Mouse (Mus musculus): ENCODE measurements around the gene Steap3. TPM values are rescaled to one million over a fixed set of nuclear protein-coding genes. Genes with fewer than 3 reads are reported as not detected.
"Not testable (repeated sequence)": the region's sequence is repeated elsewhere in the genome, so short reads cannot be mapped to it uniquely, and the experiment has no call there.

Gene Steap3
- polyA plus RNA-seq, 1 experiment from 2014 or later = 4.4 TPM

DNA sequence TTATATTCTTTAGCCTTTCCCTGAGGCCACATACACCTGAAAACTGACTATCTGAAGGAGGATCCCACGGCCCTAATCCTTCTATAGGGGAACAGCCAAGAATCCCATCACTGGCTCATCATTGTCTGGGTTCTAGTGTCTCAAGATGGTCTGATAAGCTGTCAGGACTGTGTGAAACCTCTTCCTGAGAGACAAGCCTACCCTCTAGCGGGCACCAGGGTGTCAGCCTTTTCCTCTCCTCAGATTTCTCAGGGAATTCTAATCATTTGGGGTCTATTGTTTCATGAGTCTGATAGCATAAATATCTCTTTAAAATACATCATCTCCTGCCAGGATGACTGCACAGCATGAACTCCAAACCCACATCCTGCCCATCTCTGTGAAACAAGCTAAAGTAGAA lies 17.3 kb upstream of the Steap3 start:
- no peak for ATAC-seq
- WGBS = 46% methylated on average over 2 of the region's 2 CpGs

GRCm38 (mm10) chr1:120287679-120288078 lies 15.2 kb upstream of the Steap3 start:
- DNase-seq (ENCODE audit: low spot score) (no peak), ATAC-seq (no peak)
- 44% methylated on average over 4 of the region's 4 CpGs for WGBS

More for the DNA sequence above, 17.3 kb upstream of the Steap3 start:
- Histone ChIP-seq H3K27ac (ENCODE audit: low read length) (no peak overlapping the region), H3K27me3 (replicated peaks; ENCODE audit: insufficient read depth, low read length) (no peaks in the 10 kb centered on the region), H3K9me3 (ENCODE audit: low read length) (no peaks in the 10 kb centered on the region), H3K9ac (replicated peaks; ENCODE audit: low read depth) (no peak overlapping the region), H3K4me3 (ENCODE audit: low read depth, low read length) (no peak overlapping the region), H3K36me3 (ENCODE audit: insufficient read depth, low read length) (no peaks in the 10 kb centered on the region), H3K4me1 (ENCODE audit: insufficient read depth, low read depth, low read length) (no peaks in the 10 kb centered on the region), H3K4me2 (replicated peaks; ENCODE audit: low read depth, low read length) (no peak overlapping the region)
- DNase-seq (ENCODE audit: low spot score) = no peak
- peak; percentile 28 for TF ChIP-seq CTCF (IDR thresholded peaks at IDR 0.05)
- no peak for TF ChIP-seq EP300 (IDR thresholded peaks at IDR 0.05)

DNA sequence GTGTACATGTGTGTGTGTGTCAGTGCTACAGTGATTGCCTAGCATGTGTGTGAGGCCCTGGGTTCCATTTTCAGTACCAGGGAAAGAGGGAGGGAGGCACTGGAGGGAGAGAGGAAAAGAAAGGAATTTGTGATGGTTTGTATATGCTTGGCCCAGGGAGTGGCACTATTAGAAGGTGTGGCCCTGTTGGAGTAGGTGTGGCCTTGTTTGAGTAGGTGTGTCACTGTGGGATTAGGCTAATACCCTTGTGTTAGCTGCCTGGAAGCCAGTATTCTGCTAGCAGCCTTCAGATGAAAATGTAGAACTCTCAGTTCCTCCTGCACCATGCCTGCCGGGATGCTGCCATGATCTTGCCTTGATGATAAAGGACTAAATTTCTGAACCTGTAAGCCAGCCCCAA lies 3.6 kb upstream of the Steap3 start:
- H3K4me2 ChIP-seq (replicated peaks; ENCODE audit: low read depth, low read length); H3K4me3 ChIP-seq (ENCODE audit: low read depth, low read length); ATAC-seq; H3K27me3 ChIP-seq (replicated peaks; ENCODE audit: insufficient read depth, low read length); H3K36me3 ChIP-seq (ENCODE audit: insufficient read depth, low read length); H3K27ac ChIP-seq (ENCODE audit: low read length); H3K4me1 ChIP-seq (ENCODE audit: insufficient read depth, low read depth, low read length); H3K9ac ChIP-seq (replicated peaks; ENCODE audit: low read depth); H3K9me3 ChIP-seq (ENCODE audit: low read length); DNase-seq (ENCODE audit: low spot score): not testable (repeated sequence)
- WGBS = 100% methylated on average over 1 of the region's 1 CpGs

More at GRCm38 (mm10) chr1:120287679-120288078, 15.2 kb upstream of the Steap3 start:
- TF ChIP-seq EP300 (IDR thresholded peaks at IDR 0.05) (no peak), CTCF (IDR thresholded peaks at IDR 0.05) (no peak)
- H3K27me3 ChIP-seq (replicated peaks; ENCODE audit: insufficient read depth, low read length) = no peaks in the 10 kb centered on the region
- H3K27ac ChIP-seq (ENCODE audit: low read length) = no peak overlapping the region
- no peaks in the 10 kb centered on the region for H3K4me1 ChIP-seq (ENCODE audit: insufficient read depth, low read depth, low read length)
- H3K4me2 ChIP-seq (replicated peaks; ENCODE audit: low read depth, low read length) = no peak overlapping the region
- H3K9me3 ChIP-seq (ENCODE audit: low read length) = no peaks in the 10 kb centered on the region
- no peak overlapping the region for H3K4me3 ChIP-seq (ENCODE audit: low read depth, low read length)
- no peak overlapping the region for H3K9ac ChIP-seq (replicated peaks; ENCODE audit: low read depth)
- H3K36me3 ChIP-seq (ENCODE audit: insufficient read depth, low read length) = no peaks in the 10 kb centered on the region

DNA sequence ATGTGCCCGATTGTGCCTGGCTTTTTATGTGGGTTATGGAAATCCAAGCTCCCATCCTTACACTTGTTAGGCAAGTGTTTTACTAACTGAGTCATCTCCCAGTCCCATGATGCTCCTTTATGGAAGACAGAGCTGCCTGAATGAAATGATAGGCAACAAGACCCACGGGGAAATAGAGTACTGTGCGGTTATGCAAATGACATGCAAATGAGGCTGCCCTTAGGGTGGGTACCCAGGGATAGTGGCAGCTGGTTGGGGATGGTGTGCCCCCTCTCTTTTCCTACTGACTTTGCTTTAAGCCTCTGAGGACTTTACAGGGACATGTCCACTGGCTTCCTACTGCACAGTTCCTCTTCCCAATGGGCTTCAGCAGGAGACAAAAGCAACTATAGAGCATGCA lies 2.7 kb upstream of the Steap3 start:
- Histone ChIP-seq H3K27ac (ENCODE audit: low read length) (no peak overlapping the region), H3K4me2 (replicated peaks; ENCODE audit: low read depth, low read length) (no peak overlapping the region), H3K4me1 (ENCODE audit: insufficient read depth, low read depth, low read length) (no peaks in the 10 kb centered on the region), H3K9me3 (ENCODE audit: low read length) (no peaks in the 10 kb centered on the region), H3K27me3 (replicated peaks; ENCODE audit: insufficient read depth, low read length) (no peaks in the 10 kb centered on the region), H3K36me3 (ENCODE audit: insufficient read depth, low read length) (no peaks in the 10 kb centered on the region), H3K4me3 (ENCODE audit: low read depth, low read length) (no peak overlapping the region), H3K9ac (replicated peaks; ENCODE audit: low read depth) (no peak overlapping the region)
- WGBS = 69% methylated on average over 3 of the region's 3 CpGs
- DNase-seq (ENCODE audit: low spot score) (no peak), ATAC-seq (no peak)
- TF ChIP-seq CTCF (IDR thresholded peaks at IDR 0.05) (no peak), EP300 (IDR thresholded peaks at IDR 0.05) (no peak)

GRCm38 (mm10) chr1:120270882-120271281 lies 1.6 kb downstream of the Steap3 start:
- H3K36me3 ChIP-seq (ENCODE audit: insufficient read depth, low read length) = no peaks in the 10 kb centered on the region
- no peak overlapping the region for H3K9ac ChIP-seq (replicated peaks; ENCODE audit: low read depth)
- no peaks in the 10 kb centered on the region for H3K4me1 ChIP-seq (ENCODE audit: insufficient read depth, low read depth, low read length)
- WGBS = 66% methylated on average over 3 of the region's 3 CpGs
- DNase-seq (ENCODE audit: low spot score) = no peak
- no peak for TF ChIP-seq CTCF (IDR thresholded peaks at IDR 0.05)
- TF ChIP-seq EP300 (IDR thresholded peaks at IDR 0.05) = no peak
- no peaks in the 10 kb centered on the region for H3K27me3 ChIP-seq (replicated peaks; ENCODE audit: insufficient read depth, low read length)
- no peak for ATAC-seq
- no peak overlapping the region for H3K4me2 ChIP-seq (replicated peaks; ENCODE audit: low read depth, low read length)
- no peak overlapping the region for H3K27ac ChIP-seq (ENCODE audit: low read length)
- no peaks in the 10 kb centered on the region for H3K9me3 ChIP-seq (ENCODE audit: low read length)
- H3K4me3 ChIP-seq (ENCODE audit: low read depth, low read length) = no peak overlapping the region

DNA sequence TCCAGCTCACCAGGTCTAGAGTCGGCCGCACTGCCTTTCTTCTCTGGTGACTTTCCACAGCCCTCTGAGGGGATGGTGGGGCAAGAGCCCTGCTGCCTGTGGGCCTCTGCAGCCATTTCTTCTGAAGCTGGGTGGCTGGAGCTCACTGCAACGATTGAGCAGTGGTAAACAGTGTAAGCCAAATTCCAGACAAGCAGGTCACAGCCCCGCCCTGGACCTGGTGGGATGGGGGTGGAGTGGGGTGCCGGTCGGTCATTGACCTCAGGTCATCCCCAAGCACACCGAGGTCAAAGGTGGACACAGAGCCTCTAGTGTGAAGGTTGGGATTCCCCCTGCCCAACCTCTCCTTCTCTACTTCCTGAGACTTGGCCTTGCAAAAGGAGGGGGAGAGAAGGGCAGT lies 2.4 kb downstream of the Steap3 start:
- no peak overlapping the region for H3K4me2 ChIP-seq (replicated peaks; ENCODE audit: low read depth, low read length)
- H3K27ac ChIP-seq (ENCODE audit: low read length) = no peak overlapping the region
- DNase-seq (ENCODE audit: low spot score) (no peak), ATAC-seq (no peak)
- H3K36me3 ChIP-seq (ENCODE audit: insufficient read depth, low read length) = no peaks in the 10 kb centered on the region
- TF ChIP-seq CTCF (IDR thresholded peaks at IDR 0.05) (no peak), EP300 (IDR thresholded peaks at IDR 0.05) (no peak)
- no peak overlapping the region for H3K4me3 ChIP-seq (ENCODE audit: low read depth, low read length)
- no peaks in the 10 kb centered on the region for H3K4me1 ChIP-seq (ENCODE audit: insufficient read depth, low read depth, low read length)
- WGBS = 47% methylated on average over 7 of the region's 7 CpGs
- no peaks in the 10 kb centered on the region for H3K27me3 ChIP-seq (replicated peaks; ENCODE audit: insufficient read depth, low read length)
- no peak overlapping the region for H3K9ac ChIP-seq (replicated peaks; ENCODE audit: low read depth)
- no peaks in the 10 kb centered on the region for H3K9me3 ChIP-seq (ENCODE audit: low read length)

- Histone ChIP-seq H3K4me3 (ENCODE audit: low read depth, low read length) (no peak overlapping the region), H3K36me3 (ENCODE audit: insufficient read depth, low read length) (no peaks in the 10 kb centered on the region), H3K27ac (ENCODE audit: low read length) (no peak overlapping the region), H3K9me3 (ENCODE audit: low read length) (no peaks in the 10 kb centered on the region), H3K4me2 (replicated peaks; ENCODE audit: low read depth, low read length) (no peak overlapping the region), H3K4me1 (ENCODE audit: insufficient read depth, low read depth, low read length) (no peaks in the 10 kb centered on the region), H3K27me3 (replicated peaks; ENCODE audit: insufficient read depth, low read length) (no peaks in the 10 kb centered on the region), H3K9ac (replicated peaks; ENCODE audit: low read depth) (no peak overlapping the region)
- no peak for ATAC-seq
- 74% methylated on average over 3 of the region's 3 CpGs for WGBS
- no peak for DNase-seq (ENCODE audit: low spot score)
- TF ChIP-seq EP300 (IDR thresholded peaks at IDR 0.05) (no peak), CTCF (IDR thresholded peaks at IDR 0.05) (no peak)
Measured at GRCm38 (mm10) chr1:120267631-120268030, 4.9 kb downstream of the Steap3 start.
